Mouse (Mus musculus): Measurements from ENCODE around the gene Ppp1r13b.

Gene Ppp1r13b

GRCm38 (mm10) chr12:111878213-111878612 lies 29.7 kb downstream of the Ppp1r13b start:
- DNase-seq = peak; percentile 87

- no peak for DNase-seq
Measured at GRCm38 (mm10) chr12:111875499-111875898, 32.4 kb downstream of the Ppp1r13b start.

DNA sequence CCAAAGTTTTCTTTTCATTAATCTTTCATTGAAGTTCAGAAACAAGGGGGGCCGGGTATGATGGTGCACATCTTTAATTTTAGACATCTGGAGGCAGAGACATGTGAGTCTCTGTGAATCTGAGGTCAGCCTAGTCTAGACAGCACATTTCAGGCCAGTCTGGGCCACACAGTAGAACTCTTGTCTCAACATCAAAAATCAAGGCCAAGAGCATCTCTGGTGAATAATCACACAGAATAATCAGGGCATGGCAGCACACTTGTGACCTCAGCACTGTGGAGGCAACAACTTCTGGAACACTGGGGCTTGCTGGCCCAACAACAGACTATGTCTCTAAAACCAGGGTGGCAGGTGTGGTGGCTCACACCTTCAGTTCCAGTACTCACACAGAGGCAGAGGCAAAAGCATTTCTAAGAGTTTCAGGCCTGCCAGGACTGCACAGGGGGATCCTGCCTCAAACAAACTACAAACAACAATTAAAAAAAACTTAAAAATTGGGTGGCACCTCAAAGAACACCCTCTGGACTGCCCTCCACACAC lies 33.2 kb downstream of the Ppp1r13b start:
- no peak for DNase-seq

DNA sequence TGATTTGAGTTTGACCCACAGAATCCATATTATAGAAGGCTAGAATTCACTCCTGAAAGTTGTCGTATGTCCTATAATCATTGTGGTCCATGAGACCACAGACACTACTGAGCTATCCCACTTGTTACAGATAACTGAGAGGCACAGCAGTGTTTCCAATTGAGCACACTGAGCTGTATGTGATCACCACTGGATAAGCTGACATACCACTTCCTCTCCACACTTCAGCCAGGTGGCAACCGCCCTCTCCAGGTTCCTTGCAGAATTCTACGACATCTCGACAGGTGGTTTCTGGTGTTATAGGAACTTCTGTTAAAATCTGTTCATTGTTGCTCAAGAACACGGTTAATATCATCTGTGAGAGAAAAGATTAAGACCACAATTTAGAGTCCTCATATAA lies 35.8 kb downstream of the Ppp1r13b start:
- DNase-seq = no peak

DNA sequence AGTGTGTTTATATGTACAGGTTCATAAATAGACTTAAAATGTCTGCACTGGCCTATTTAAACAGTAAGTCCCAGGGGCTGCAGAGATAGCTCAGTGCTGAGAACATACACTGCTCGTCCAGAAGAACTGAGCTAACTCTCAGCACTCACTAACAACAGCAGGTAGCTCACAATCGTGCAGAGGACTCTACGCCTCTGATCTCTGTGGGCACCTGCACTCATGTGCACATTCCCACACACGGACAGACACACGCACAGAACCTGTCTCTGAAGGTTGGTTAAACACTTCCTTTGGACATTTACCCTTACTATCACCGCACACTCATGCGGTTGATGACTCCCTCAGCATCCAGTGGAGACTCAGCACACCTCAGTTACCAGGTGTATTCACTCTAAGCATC lies 37.1 kb downstream of the Ppp1r13b start:
- no peak for DNase-seq

- no peak for DNase-seq
Measured at GRCm38 (mm10) chr12:111869806-111870205, 38.1 kb downstream of the Ppp1r13b start.

GRCm38 (mm10) chr12:111864206-111864824 lies 43.6 kb downstream of the Ppp1r13b start:
- DNase-seq = no peak

GRCm38 (mm10) chr12:111855448-111855847 lies 52.5 kb downstream of the Ppp1r13b start:
- no peak for DNase-seq

DNA sequence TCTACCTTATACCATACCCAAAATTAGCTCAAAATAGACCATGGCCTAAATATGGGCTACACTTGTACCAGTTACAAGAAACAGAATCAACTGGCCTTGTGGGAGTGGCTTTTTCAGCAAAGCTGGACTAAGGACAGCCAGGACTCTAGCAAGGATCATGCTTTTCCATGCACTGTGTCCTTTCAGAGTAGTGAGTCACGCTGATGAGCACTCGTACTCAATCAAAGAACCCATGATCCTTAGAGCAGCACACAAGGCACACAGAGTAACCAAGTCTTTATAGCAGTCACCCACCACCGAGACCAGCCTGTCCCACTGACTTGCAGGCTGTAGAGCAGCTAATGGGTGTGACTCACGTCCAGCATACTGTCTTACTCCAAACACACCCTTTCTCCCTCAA lies 54.4 kb downstream of the Ppp1r13b start:
- no peak for DNase-seq

DNA sequence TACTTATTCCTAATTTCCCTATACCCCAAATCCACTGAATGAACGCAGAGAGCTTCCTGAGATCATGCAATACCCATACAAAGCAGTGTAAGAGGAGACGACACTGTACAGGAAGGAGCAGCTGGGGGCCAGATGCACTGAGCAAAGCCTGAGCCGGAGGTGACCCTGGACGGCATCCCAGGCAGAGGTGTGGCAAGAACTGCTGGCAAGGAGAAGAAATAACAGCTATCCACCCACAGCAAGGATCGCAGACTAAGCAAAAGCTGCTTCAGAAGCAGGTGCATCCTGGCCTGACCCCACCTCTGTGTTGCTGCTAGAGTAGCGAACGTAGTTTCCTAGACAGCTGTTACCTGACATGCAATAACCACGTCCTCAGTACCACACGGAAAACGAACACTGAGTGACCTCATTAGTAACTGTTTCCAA lies 54.9 kb downstream of the Ppp1r13b start:
- no peak for DNase-seq

DNA sequence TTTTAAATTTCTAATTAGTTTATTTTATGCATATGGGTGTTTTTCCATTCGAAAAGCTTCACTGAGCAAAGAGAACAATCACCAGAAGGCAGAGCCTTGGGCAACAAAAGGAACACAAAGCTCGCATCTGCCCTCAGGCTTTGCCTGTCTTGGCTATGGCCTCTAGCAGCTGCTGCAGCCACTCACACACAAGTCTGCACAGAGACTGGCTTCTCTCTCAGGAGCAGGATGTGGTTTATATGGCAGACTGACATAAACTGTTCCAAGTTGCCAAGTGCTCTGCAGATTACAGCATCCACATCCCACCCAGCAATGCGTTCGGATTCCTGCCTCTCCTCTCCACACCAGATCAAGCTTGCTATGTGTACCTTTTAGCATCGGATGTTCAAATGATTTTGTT lies 56.2 kb downstream of the Ppp1r13b start:
- no peak for DNase-seq

- DNase-seq = no peak
Measured at GRCm38 (mm10) chr12:111851235-111851634, 56.7 kb downstream of the Ppp1r13b start.

GRCm38 (mm10) chr12:111848300-111848798 lies 59.6 kb downstream of the Ppp1r13b start:
- DNase-seq = peak; percentile 9

DNA sequence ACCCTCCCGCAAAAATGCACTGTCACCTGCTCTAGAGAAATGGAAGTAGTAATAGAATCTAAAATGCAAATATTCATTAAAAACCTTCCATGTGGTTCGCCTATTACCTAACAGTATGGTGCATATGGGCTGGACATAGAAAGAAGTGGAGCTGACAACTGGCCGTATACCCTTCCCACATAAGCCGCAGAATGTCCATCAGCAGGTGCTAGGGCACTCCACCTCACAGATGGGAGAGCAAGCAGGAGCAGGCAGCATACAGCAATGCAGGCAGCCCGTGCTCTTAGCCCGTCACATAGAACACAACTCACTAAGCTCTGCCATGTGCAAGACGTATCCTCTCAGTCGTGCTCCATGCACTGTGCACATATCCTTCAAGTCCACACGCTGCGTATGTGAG lies 61.1 kb downstream of the Ppp1r13b start:
- DNase-seq = no peak

DNA sequence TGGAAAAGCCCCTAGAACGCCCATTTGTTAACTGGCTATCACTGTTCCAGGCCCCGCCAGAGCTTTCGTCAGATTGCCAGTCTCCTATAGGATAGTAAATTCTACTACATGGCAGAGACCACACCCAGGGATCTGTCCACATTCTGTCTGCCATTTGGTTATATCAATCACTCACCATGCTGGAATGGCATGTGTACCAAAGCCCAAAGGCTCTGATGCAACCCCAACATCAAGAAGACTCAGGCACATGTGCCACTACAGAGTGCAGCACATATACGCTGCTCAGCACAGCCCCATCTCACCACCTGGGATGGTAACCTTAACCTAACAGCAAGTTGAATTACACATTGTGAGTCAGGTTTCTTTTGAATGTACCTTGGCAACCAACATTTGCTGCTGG lies 62.0 kb downstream of the Ppp1r13b start:
- no peak for DNase-seq

- DNase-seq = no peak
Measured at GRCm38 (mm10) chr12:111843470-111843869, 64.4 kb downstream of the Ppp1r13b start.

- peak; percentile 7 for DNase-seq
Measured at GRCm38 (mm10) chr12:111842565-111843433, 65.1 kb downstream of the Ppp1r13b start.

- no peak for DNase-seq
Measured at GRCm38 (mm10) chr12:111833457-111833856, 74.5 kb downstream of the Ppp1r13b start.

- no peak for DNase-seq
Measured at GRCm38 (mm10) chr12:111832643-111833042, 75.3 kb downstream of the Ppp1r13b start.

- DNase-seq = no peak
Measured at GRCm38 (mm10) chr12:111830375-111830774, 77.5 kb downstream of the Ppp1r13b start.

DNA sequence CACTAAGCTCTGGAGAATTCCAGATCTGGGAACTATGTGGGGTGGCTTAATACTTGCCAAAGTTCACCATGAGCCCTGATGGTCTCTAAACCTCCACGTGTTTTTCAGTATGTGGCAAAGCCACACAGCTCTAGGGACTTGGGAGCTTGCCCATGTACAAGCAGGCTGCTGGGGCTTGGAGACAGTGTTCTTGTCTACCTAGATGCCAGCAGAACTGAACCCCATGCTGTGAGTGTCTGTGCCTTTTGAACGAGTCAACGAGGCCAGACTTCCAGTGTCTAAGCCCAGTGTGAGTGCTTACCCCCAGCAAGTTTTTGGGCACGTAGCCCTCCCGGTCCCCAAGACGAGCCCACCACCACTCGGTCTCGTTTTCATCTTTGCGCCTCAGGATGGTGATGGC lies 78.0 kb downstream of the Ppp1r13b start:
- DNase-seq = no peak

- no peak for DNase-seq
Measured at GRCm38 (mm10) chr12:111829447-111829846, 78.5 kb downstream of the Ppp1r13b start.

- DNase-seq = no peak
Measured at GRCm38 (mm10) chr12:111827556-111827955, 80.4 kb downstream of the Ppp1r13b start.

DNA sequence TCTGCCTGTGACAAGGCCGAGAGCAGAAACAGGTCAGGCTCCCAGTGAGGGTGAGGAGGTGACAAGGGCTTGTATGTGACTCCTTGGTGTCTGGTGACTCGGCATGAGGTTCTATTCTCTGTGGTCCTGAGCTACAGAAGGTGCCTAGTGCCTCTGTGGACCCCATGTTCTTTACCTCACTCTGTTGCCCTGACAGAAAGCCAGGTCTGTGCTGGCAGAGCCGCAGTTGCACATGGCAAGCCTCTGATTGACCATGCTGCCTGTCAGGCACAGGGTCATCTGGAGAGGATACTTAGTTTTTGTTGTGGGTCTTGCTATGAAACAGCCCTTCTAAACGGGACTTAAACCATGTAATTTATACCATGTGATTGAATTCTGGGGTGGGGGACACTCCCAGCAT lies 86.0 kb downstream of the Ppp1r13b start:
- DNase-seq = no peak

All from embryo, embryonic 11 days (tissue).